Mouse (Mus musculus) midbrain, embryonic 11.5 days (tissue): ENCODE data around the gene Tns3. TPM values are rescaled to one million over a fixed set of nuclear protein-coding genes. Genes with fewer than 3 reads are reported as not detected.

Experiments
- ATAC-seq: fragments of 200-750 bp; cut with Nextera tagmentation; 2 replicates; pipeline ENCODE4 v1.8.0; 2017; ENCODE audit warnings: moderate TSS enrichment, moderate library complexity; ENCODE audit not compliant: low FRiP score
- DNase-seq: peaks from one replicate; pipeline ENCODE4 v3.0.0; 2015; ENCODE audit warnings: low spot score; ENCODE audit errors: missing footprints
- H3K27ac ChIP-seq: fragments of 300-500 bp; sonication (generic); 2 replicates; pipeline ENCODE4 v1.5.1; 2014; ENCODE audit warnings: low read depth, low read length
- H3K27me3 ChIP-seq: fragments of 300-500 bp; sonication (generic); 2 replicates; pipeline ENCODE4 v1.6.1; 2014; ENCODE audit warnings: mild to moderate bottlenecking, low read length, moderate library complexity, mixed read lengths; ENCODE audit not compliant: control insufficient read depth, insufficient read depth
- H3K36me3 ChIP-seq: fragments of 300-500 bp; sonication (generic); 2 replicates; pipeline ENCODE4 v1.6.1; 2014; ENCODE audit warnings: mild to moderate bottlenecking, low read length, moderate library complexity, mixed read lengths; ENCODE audit not compliant: control insufficient read depth, insufficient read depth
- H3K4me1 ChIP-seq: fragments of 300-500 bp; sonication (generic); 2 replicates; pipeline ENCODE4 v1.6.1; 2014; ENCODE audit warnings: low read length; ENCODE audit not compliant: control insufficient read depth, insufficient read depth
- H3K4me2 ChIP-seq: fragments of 300-500 bp; sonication (generic); 2 replicates; pipeline ENCODE4 v1.6.1; 2014; ENCODE audit warnings: mild to moderate bottlenecking, moderate library complexity
- H3K4me3 ChIP-seq: fragments of 300-500 bp; sonication (generic); 2 replicates; pipeline ENCODE4 v1.5.1; 2014; ENCODE audit warnings: low read depth, low read length
- H3K9ac ChIP-seq: fragments of 300-500 bp; sonication (generic); 2 replicates; pipeline ENCODE4 v1.6.1; 2014; ENCODE audit warnings: low read length
- H3K9me3 ChIP-seq: fragments of 300-500 bp; sonication (generic); 2 replicates; pipeline ENCODE4 v1.6.1; 2016; ENCODE audit warnings: low read length; ENCODE audit not compliant: control insufficient read depth
- WGBS: fragments of 180-500 bp; shearing (Covaris S2); extraction: QIAGEN DNeasy Blood & Tissue Kit; methylation state at CpG from one replicate; pipeline ENCODE4 v1.1.7; 2014; 5-methylcytosine and 5-hydroxymethylcytosine counted together
- polyA plus RNA-seq: library from polyadenylated mRNA; unstranded; fragments of >200 nt; fragmentation: Nextera tagmentation; extraction: Ambion mirVana; gene quantifications from 2 replicates; pipeline ENCODE4 v1.2.1, GENCODE M21; 2014

Tns3 gene
- polyA plus RNA-seq, 1 experiment from 2014 or later: 5.0 TPM

- H3K4me2 ChIP-seq: no peak overlapping the region
- no peaks in the 10 kb centered on the region for H3K36me3 ChIP-seq
- no peak overlapping the region for H3K27ac ChIP-seq
- no peak overlapping the region for H3K9ac ChIP-seq
- 87% methylated on average over 6 of the region's 6 CpGs for WGBS
- H3K9me3 ChIP-seq: no peaks in the 10 kb centered on the region
- no peaks in the 10 kb centered on the region for H3K27me3 ChIP-seq
- ATAC-seq (no peak), DNase-seq (no peak)
- no peak overlapping the region for H3K4me3 ChIP-seq
- peaks cover 3% of the 10 kb centered on the region; the same call in 1 of the 2 replicates for H3K4me1 ChIP-seq
Measured at GRCm38 (mm10) chr11:8451597-8452201, 212.6 kb downstream of the Tns3 start.

GRCm38 (mm10) chr11:8450540-8450939 is 213.8 kb downstream of the Tns3 start:
- H3K4me1 ChIP-seq: no peaks in the 10 kb centered on the region
- H3K9ac ChIP-seq: no peak overlapping the region
- H3K36me3 ChIP-seq: no peaks in the 10 kb centered on the region
- no peak for DNase-seq
- H3K4me2 ChIP-seq: no peak overlapping the region
- WGBS: 88% methylated on average over 4 of the region's 4 CpGs
- ATAC-seq: no peak
- H3K27ac ChIP-seq: no peak overlapping the region
- H3K4me3 ChIP-seq: no peak overlapping the region
- no peaks in the 10 kb centered on the region for H3K27me3 ChIP-seq
- no peaks in the 10 kb centered on the region for H3K9me3 ChIP-seq

DNA sequence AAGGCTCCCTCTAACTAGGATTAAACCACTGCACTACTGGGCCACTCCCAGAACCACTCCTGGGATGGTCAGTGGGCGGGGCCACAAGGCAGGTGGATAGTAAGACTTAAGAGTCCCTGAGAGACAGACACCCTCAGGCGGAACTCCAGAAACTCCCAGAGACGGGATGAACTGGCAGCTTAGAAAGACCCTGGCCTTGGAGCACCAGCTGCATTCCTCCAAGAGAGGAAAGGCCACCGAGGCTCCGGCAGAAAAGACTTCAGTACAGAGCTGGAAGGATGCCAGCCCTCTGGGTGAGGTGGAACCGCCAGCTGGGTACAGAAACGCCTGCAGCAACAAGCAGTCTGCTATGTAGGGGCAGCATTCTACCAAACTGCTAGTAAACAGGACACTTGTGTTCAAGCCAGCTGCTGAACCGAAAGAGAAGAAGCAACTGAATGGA is 218.4 kb downstream of the Tns3 start:
- Histone ChIP-seq H3K36me3 (no peaks in the 10 kb centered on the region), H3K9ac (no peak overlapping the region), H3K27me3 (no peaks in the 10 kb centered on the region), H3K27ac (no peak overlapping the region), H3K4me2 (no peak overlapping the region), H3K4me3 (no peak overlapping the region), H3K9me3 (no peaks in the 10 kb centered on the region), H3K4me1 (no peaks in the 10 kb centered on the region)
- no peak for ATAC-seq
- 72% methylated on average over 8 of the region's 8 CpGs for WGBS
- no peak for DNase-seq

- Histone ChIP-seq H3K36me3 (no peaks in the 10 kb centered on the region), H3K9ac (no peak overlapping the region), H3K27ac (no peak overlapping the region), H3K4me1 (no peaks in the 10 kb centered on the region), H3K27me3 (no peaks in the 10 kb centered on the region), H3K4me3 (no peak overlapping the region), H3K4me2 (no peak overlapping the region), H3K9me3 (no peaks in the 10 kb centered on the region)
- WGBS: 96% methylated on average over 13 of the region's 13 CpGs
- peak; percentile 56 for DNase-seq
- no peak for ATAC-seq
Measured at GRCm38 (mm10) chr11:8444759-8445422, 219.4 kb downstream of the Tns3 start.

- DNase-seq: peak; percentile 37
- no peak for ATAC-seq
- H3K4me2 ChIP-seq: no peak overlapping the region
- no peak overlapping the region for H3K4me3 ChIP-seq
- no peaks in the 10 kb centered on the region for H3K36me3 ChIP-seq
- WGBS: 82% methylated on average over 11 of the region's 11 CpGs
- H3K9me3 ChIP-seq: no peaks in the 10 kb centered on the region
- H3K9ac ChIP-seq: no peak overlapping the region
- H3K27ac ChIP-seq: no peak overlapping the region
- no peaks in the 10 kb centered on the region for H3K4me1 ChIP-seq
- no peaks in the 10 kb centered on the region for H3K27me3 ChIP-seq
Measured at GRCm38 (mm10) chr11:8443539-8444292, 220.6 kb downstream of the Tns3 start.

DNA sequence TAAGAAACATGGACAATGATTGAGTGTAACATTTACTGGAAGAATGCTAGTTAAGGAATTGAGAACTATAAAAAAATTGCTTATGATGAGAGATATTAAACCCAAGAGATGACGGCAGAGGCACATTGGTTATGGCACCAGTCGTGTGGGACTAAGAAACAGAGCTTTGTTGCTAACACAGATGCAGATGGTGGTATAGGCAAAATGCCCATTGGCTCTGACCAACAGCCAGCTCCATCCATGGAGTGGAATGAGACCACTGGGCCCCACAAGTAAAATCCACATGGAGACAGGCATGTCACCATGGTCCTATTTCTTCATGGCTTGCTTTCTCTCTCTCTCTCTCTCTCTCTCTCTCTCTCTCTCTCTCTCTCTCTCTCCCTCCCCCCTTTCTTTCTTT is 223.6 kb downstream of the Tns3 start:
- no peaks in the 10 kb centered on the region for H3K36me3 ChIP-seq

GRCm38 (mm10) chr11:8440221-8440620 is 224.1 kb downstream of the Tns3 start:
- H3K4me3 ChIP-seq: no peak overlapping the region
- no peak overlapping the region for H3K27ac ChIP-seq
- no peaks in the 10 kb centered on the region for H3K4me1 ChIP-seq
- 95% methylated on average over 5 of the region's 5 CpGs for WGBS
- no peak overlapping the region for H3K4me2 ChIP-seq
- ATAC-seq: no peak
- no peak for DNase-seq
- H3K27me3 ChIP-seq: no peaks in the 10 kb centered on the region
- no peaks in the 10 kb centered on the region for H3K36me3 ChIP-seq
- no peaks in the 10 kb centered on the region for H3K9me3 ChIP-seq
- H3K9ac ChIP-seq: no peak overlapping the region

More for the DNA sequence above, 223.6 kb downstream of the Tns3 start:
- WGBS: 90% methylated on average over 2 of the region's 2 CpGs
- Histone ChIP-seq H3K9ac (no peak overlapping the region), H3K27me3 (no peaks in the 10 kb centered on the region), H3K4me3 (no peak overlapping the region), H3K27ac (no peak overlapping the region), H3K4me2 (no peak overlapping the region), H3K4me1 (no peaks in the 10 kb centered on the region), H3K9me3 (no peaks in the 10 kb centered on the region)
- DNase-seq (no peak), ATAC-seq (no peak)

GRCm38 (mm10) chr11:8439035-8439434 is 225.3 kb downstream of the Tns3 start:
- no peaks in the 10 kb centered on the region for H3K36me3 ChIP-seq
- DNase-seq (no peak), ATAC-seq (no peak)
- no peaks in the 10 kb centered on the region for H3K27me3 ChIP-seq
- WGBS: 87% methylated on average over 9 of the region's 9 CpGs
- H3K9ac ChIP-seq: no peak overlapping the region
- no peaks in the 10 kb centered on the region for H3K9me3 ChIP-seq
- H3K4me2 ChIP-seq: no peak overlapping the region
- H3K27ac ChIP-seq: no peak overlapping the region
- no peak overlapping the region for H3K4me3 ChIP-seq
- no peaks in the 10 kb centered on the region for H3K4me1 ChIP-seq

DNA sequence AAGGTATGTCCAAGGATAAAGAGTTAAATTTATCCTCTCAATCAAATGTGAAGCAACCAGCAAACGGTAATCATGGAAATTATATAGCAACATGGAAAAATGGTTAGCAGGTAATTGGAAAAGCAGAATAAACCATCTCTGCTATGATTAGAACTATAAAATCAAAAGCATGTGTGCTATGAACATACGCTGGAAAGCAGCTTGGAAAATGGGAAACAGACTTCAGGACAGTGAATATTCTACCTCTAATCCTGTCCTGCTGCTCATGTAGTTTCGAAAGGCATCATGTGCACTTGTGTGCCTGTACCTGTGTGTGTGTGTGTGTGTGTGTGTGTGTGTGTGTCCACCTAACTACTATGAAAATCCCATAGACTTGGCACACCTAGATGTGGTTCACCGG is 226.1 kb downstream of the Tns3 start:
- Histone ChIP-seq H3K9me3 (no peaks in the 10 kb centered on the region), H3K27ac (no peak overlapping the region), H3K4me3 (no peak overlapping the region), H3K36me3 (no peaks in the 10 kb centered on the region), H3K27me3 (no peaks in the 10 kb centered on the region), H3K4me1 (no peaks in the 10 kb centered on the region), H3K9ac (no peak overlapping the region), H3K4me2 (no peak overlapping the region)
- DNase-seq: no peak
- WGBS: 97% methylated on average over 4 of the region's 4 CpGs
- no peak for ATAC-seq
